Mouse (Mus musculus): ENCODE measurements at regions not wholly inside any gene's neighbourhood (a gene's known extent, or its start where the extent isn't known, plus 50 kb on each side); places are given as distances from the start of the nearest gene placed in this dataset.

DNA sequence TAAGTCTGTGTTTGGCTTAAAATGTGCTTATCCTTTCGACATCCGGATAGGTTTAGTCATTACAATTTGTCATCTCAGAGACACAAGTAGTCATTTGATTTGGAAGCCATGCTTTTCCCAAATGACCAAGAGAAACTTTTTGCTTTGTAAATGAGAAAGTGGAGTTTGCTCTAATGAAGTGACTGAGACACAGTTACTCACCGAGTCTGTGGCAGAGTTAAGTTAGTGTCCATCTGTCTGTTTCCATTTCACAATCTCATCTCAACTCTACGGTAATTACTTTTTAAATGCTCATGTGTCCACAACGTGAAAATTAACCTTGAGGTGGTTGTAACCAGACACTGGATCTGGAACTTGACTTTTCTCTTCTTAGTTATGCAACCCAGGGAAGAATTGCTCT is 59.2 kb upstream of the Mpdz start:
- TF ChIP-seq CTCF (IDR thresholded peaks at IDR 0.05; ENCODE audit: insufficient read depth, low read length) (no peak), POLR2A (IDR thresholded peaks at IDR 0.05; ENCODE audit: borderline replicate concordance, extremely low read depth, low read depth, low read length) (no peak)
